Mouse (Mus musculus): Measurements from ENCODE around the gene Cd160.

Gene Cd160

GRCm38 (mm10) chr3:96757691-96758090 is 71.5 kb downstream of the Cd160 start:
- DNase-seq, result no peak

DNA sequence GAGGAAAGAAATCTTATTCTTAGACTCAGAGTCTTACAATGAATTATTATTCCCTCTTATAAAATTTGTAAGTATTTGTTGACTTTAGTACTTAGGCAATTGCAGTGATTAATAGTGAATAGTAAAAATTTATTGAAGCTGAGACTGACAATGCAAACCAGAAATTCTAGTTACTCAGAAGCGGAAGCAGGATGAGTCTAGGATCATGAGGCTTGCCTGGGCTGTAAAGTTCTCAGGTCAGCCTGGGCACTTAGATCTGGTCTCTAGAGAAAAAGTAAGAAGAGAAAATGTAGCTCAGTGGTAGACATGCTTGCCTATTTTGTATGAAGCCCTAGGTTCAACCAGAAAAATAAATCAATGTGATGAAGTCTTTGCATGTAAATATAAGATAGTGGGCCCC is 73.2 kb downstream of the Cd160 start:
- DNase-seq, result no peak

Measured in kidney, postnatal 4 days (tissue).